Mouse (Mus musculus) ES-Bruce4 (cell line): Measurements from ENCODE around the gene Dad1. TPM values are rescaled to one million over a fixed set of nuclear protein-coding genes. Genes with fewer than 3 reads are reported as not detected.

Experiments
- H3K27ac ChIP-seq: 2 replicates; pipeline ENCODE4 v1.5.1; 2012; ENCODE audit warnings: low read length, inconsistent platforms; ENCODE audit not compliant: insufficient read depth
- H3K27me3 ChIP-seq: 2 replicates; pipeline ENCODE4 v1.6.1; 2012; ENCODE audit warnings: mild to moderate bottlenecking, low read length, inconsistent platforms; ENCODE audit not compliant: control insufficient read depth, poor library complexity, insufficient read depth, severe bottlenecking
- H3K36me3 ChIP-seq: 2 replicates; pipeline ENCODE4 v1.6.1; 2012; ENCODE audit warnings: inconsistent platforms, mild to moderate bottlenecking, low read length, moderate library complexity; ENCODE audit not compliant: control insufficient read depth, poor library complexity, insufficient read depth, severe bottlenecking
- H3K4me1 ChIP-seq: one replicate; pipeline ENCODE4 v1.8.1; 2011; ENCODE audit warnings: low read length; ENCODE audit not compliant: control insufficient read depth, insufficient read depth
- H3K4me3 ChIP-seq: 2 replicates; pipeline ENCODE4 v1.5.1; 2011; ENCODE audit warnings: low read depth, mild to moderate bottlenecking, low read length
- H3K9ac ChIP-seq: 2 replicates; pipeline ENCODE4 v1.6.1; 2012; ENCODE audit warnings: low read depth, mild to moderate bottlenecking, inconsistent platforms; ENCODE audit not compliant: poor library complexity, severe bottlenecking
- H3K9me3 ChIP-seq: replicated peaks from 2 replicates; pipeline ENCODE4 v1.6.1; 2012; ENCODE audit warnings: mild to moderate bottlenecking, low read length, inconsistent platforms; ENCODE audit not compliant: control insufficient read depth, poor library complexity, insufficient read depth, severe bottlenecking
- CTCF ChIP-seq: IDR thresholded peaks from one replicate; pipeline ENCODE4 v1.8.1; 2011; ENCODE audit warnings: low read depth, low read length
- EP300 ChIP-seq: IDR thresholded peaks from 2 replicates; pipeline ENCODE4 v1.6.1; 2011; ENCODE audit warnings: low read depth, low read length; ENCODE audit not compliant: insufficient read depth
- POLR2A ChIP-seq: IDR thresholded peaks from one replicate; pipeline ENCODE4 v1.8.1; 2011; ENCODE audit warnings: low read length; ENCODE audit not compliant: insufficient read depth
- polyA plus RNA-seq: library from polyadenylated mRNA; stranded (reverse); fragments of >200 nt; gene quantifications from 2 replicates; pipeline ENCODE4 v1.2.4, GENCODE M21; 2011; ENCODE audit warnings: low read depth; ENCODE audit not compliant: missing spikeins, insufficient read depth, insufficient read length

Dad1 gene
- polyA plus RNA-seq, 1 experiment, result 119 TPM

GRCm38 (mm10) chr14:54206309-54206708 is 47.6 kb downstream of the Dad1 start:
- TF ChIP-seq POLR2A (no peak), EP300 (no peak), CTCF (no peak)
- no peak overlapping the region for H3K27ac ChIP-seq
- H3K9me3 ChIP-seq, result no peaks in the 10 kb centered on the region
- H3K4me3 ChIP-seq, result no peak overlapping the region
- H3K9ac ChIP-seq, result no peak overlapping the region
- H3K36me3 ChIP-seq, result no peaks in the 10 kb centered on the region
- H3K27me3 ChIP-seq, result no peaks in the 10 kb centered on the region
- H3K4me1 ChIP-seq, result no peaks in the 10 kb centered on the region

GRCm38 (mm10) chr14:54205904-54206303 is 48.0 kb downstream of the Dad1 start:
- TF ChIP-seq EP300 (no peak), CTCF (no peak), POLR2A (no peak)
- no peaks in the 10 kb centered on the region for H3K27me3 ChIP-seq
- H3K36me3 ChIP-seq, result no peaks in the 10 kb centered on the region
- H3K9me3 ChIP-seq, result no peaks in the 10 kb centered on the region
- no peak overlapping the region for H3K27ac ChIP-seq
- no peak overlapping the region for H3K9ac ChIP-seq
- H3K4me3 ChIP-seq, result no peak overlapping the region
- no peaks in the 10 kb centered on the region for H3K4me1 ChIP-seq

GRCm38 (mm10) chr14:54204786-54205185 is 49.1 kb downstream of the Dad1 start:
- TF ChIP-seq POLR2A, result no peak
- no peak for TF ChIP-seq CTCF
- no peak for TF ChIP-seq EP300

GRCm38 (mm10) chr14:54204311-54204710 is 49.6 kb downstream of the Dad1 start:
- TF ChIP-seq POLR2A (no peak), CTCF (no peak)
- Histone ChIP-seq H3K27ac (no peak overlapping the region), H3K9me3 (no peaks in the 10 kb centered on the region), H3K4me3 (no peak overlapping the region), H3K36me3 (no peaks in the 10 kb centered on the region), H3K4me1 (no peaks in the 10 kb centered on the region), H3K9ac (no peak overlapping the region), H3K27me3 (no peaks in the 10 kb centered on the region)

More at GRCm38 (mm10) chr14:54204786-54205185, 49.1 kb downstream of the Dad1 start:
- no peak overlapping the region for H3K9ac ChIP-seq
- H3K36me3 ChIP-seq, result no peaks in the 10 kb centered on the region
- no peaks in the 10 kb centered on the region for H3K4me1 ChIP-seq
- H3K9me3 ChIP-seq, result no peaks in the 10 kb centered on the region
- H3K27me3 ChIP-seq, result no peaks in the 10 kb centered on the region
- no peak overlapping the region for H3K4me3 ChIP-seq
- no peak overlapping the region for H3K27ac ChIP-seq

GRCm38 (mm10) chr14:54203776-54204175 is 50.1 kb downstream of the Dad1 start:
- no peaks in the 10 kb centered on the region for H3K9me3 ChIP-seq
- no peak overlapping the region for H3K27ac ChIP-seq
- no peaks in the 10 kb centered on the region for H3K27me3 ChIP-seq
- no peaks in the 10 kb centered on the region for H3K36me3 ChIP-seq
- H3K9ac ChIP-seq, result no peak overlapping the region
- H3K4me3 ChIP-seq, result no peak overlapping the region
- no peaks in the 10 kb centered on the region for H3K4me1 ChIP-seq
- TF ChIP-seq POLR2A, result no peak
- TF ChIP-seq CTCF, result no peak
- TF ChIP-seq EP300, result no peak

GRCm38 (mm10) chr14:54203207-54203606 is 50.7 kb downstream of the Dad1 start:
- TF ChIP-seq CTCF, result no peak
- TF ChIP-seq POLR2A, result no peak
- no peak for TF ChIP-seq EP300
- no peak overlapping the region for H3K27ac ChIP-seq
- no peaks in the 10 kb centered on the region for H3K36me3 ChIP-seq
- H3K27me3 ChIP-seq, result no peaks in the 10 kb centered on the region
- no peak overlapping the region for H3K9ac ChIP-seq
- H3K4me1 ChIP-seq, result no peaks in the 10 kb centered on the region
- no peak overlapping the region for H3K4me3 ChIP-seq
- no peaks in the 10 kb centered on the region for H3K9me3 ChIP-seq
